Mouse (Mus musculus): ENCODE data around the gene Fam168b. TPM values are rescaled to one million over a fixed set of nuclear protein-coding genes. Genes with fewer than 3 reads are reported as not detected.

Gene Fam168b
- 127 and 131 TPM in 2 replicates for polyA plus RNA-seq (2015; fragmentation: Nextera tagmentation; extraction: Ambion mirVana)

- Histone ChIP-seq H3K27me3 (no peaks in the 10 kb centered on the region), H3K9ac (peak within 1 kb of the TSS; percentile 92), H3K27ac (replicated peaks) (peak within 1 kb of the TSS; percentile 99), H3K4me1 (replicated peaks) (peaks cover 40% of the 10 kb centered on the region), H3K36me3 (no peaks in the 10 kb centered on the region), H3K4me3 (peak within 1 kb of the TSS; percentile 80), H3K4me2 (peak within 1 kb of the TSS; percentile 97), H3K9me3 (no peaks in the 10 kb centered on the region)
- under 1% methylated on average over 56 of the region's 59 CpGs for WGBS
- peak; percentile 90 for ATAC-seq (ENCODE audit: low read depth)
These were observed at the start of gene Fam168b for GRCm38 (mm10) chr1:34842887-34843618. Gene Fam168b (minus strand): TSS chr1:34843065.

GRCm38 (mm10) chr1:34892466-34892865 is 49.6 kb upstream of the Fam168b start:
- Histone ChIP-seq H3K27me3 (no peaks in the 10 kb centered on the region), H3K36me3 (no peaks in the 10 kb centered on the region), H3K9me3 (no peaks in the 10 kb centered on the region), H3K4me2 (no peak overlapping the region), H3K4me1 (replicated peaks) (no peaks in the 10 kb centered on the region), H3K9ac (no peak overlapping the region), H3K4me3 (no peak overlapping the region), H3K27ac (replicated peaks) (no peak overlapping the region)
- WGBS = 65% methylated on average over 3 of the region's 3 CpGs
- no peak for ATAC-seq (ENCODE audit: low read depth)

GRCm38 (mm10) chr1:34891559-34892289 is 48.9 kb upstream of the Fam168b start:
- Histone ChIP-seq H3K9me3 (no peaks in the 10 kb centered on the region), H3K9ac (no peak overlapping the region), H3K27ac (replicated peaks) (no peak overlapping the region), H3K4me3 (no peak overlapping the region), H3K4me1 (replicated peaks) (no peaks in the 10 kb centered on the region), H3K36me3 (no peaks in the 10 kb centered on the region), H3K27me3 (no peaks in the 10 kb centered on the region), H3K4me2 (no peak overlapping the region)
- peak; percentile 91 for ATAC-seq (ENCODE audit: low read depth)
- WGBS = 60% methylated on average over 14 of the region's 14 CpGs

- Histone ChIP-seq H3K9me3 (peaks cover 7% of the 10 kb centered on the region; the same call in 1 of the 2 replicates), H3K9ac (no peak overlapping the region), H3K27me3 (no peaks in the 10 kb centered on the region), H3K4me3 (no peak overlapping the region), H3K36me3 (peaks cover 19% of the 10 kb centered on the region), H3K27ac (replicated peaks) (no peak overlapping the region), H3K4me1 (replicated peaks) (no peaks in the 10 kb centered on the region), H3K4me2 (no peak overlapping the region)
- ATAC-seq (ENCODE audit: low read depth) = no peak
These were observed 40.9 kb upstream of the Fam168b start for GRCm38 (mm10) chr1:34883776-34884175.

GRCm38 (mm10) chr1:34879611-34880010 is 36.7 kb upstream of the Fam168b start:
- Histone ChIP-seq H3K4me3 (no peak overlapping the region), H3K9ac (no peak overlapping the region), H3K36me3 (peaks cover 56% of the 10 kb centered on the region), H3K27ac (replicated peaks) (no peak overlapping the region), H3K27me3 (no peaks in the 10 kb centered on the region), H3K4me2 (no peak overlapping the region), H3K4me1 (replicated peaks) (no peaks in the 10 kb centered on the region), H3K9me3 (peaks cover 7% of the 10 kb centered on the region; the same call in 1 of the 2 replicates)
- ATAC-seq (ENCODE audit: low read depth) = no peak
- WGBS = 90% methylated on average over 6 of the region's 6 CpGs

- no peak overlapping the region for H3K4me3 ChIP-seq
- H3K27me3 ChIP-seq = no peaks in the 10 kb centered on the region
- peaks cover 79% of the 10 kb centered on the region for H3K36me3 ChIP-seq
- H3K4me2 ChIP-seq = no peak overlapping the region
- no peaks in the 10 kb centered on the region for H3K4me1 ChIP-seq (replicated peaks)
- H3K27ac ChIP-seq (replicated peaks) = no peak overlapping the region
- ATAC-seq (ENCODE audit: low read depth) = no peak
- 87% methylated on average over 5 of the region's 5 CpGs for WGBS
- no peak overlapping the region for H3K9ac ChIP-seq
- H3K9me3 ChIP-seq = no peaks in the 10 kb centered on the region
These were observed 30.7 kb upstream of the Fam168b start for GRCm38 (mm10) chr1:34873551-34873950.

GRCm38 (mm10) chr1:34871170-34871569 is 28.3 kb upstream of the Fam168b start:
- ATAC-seq (ENCODE audit: low read depth) = no peak
- WGBS = 97% methylated on average over 9 of the region's 9 CpGs
- Histone ChIP-seq H3K27me3 (no peaks in the 10 kb centered on the region), H3K4me1 (replicated peaks) (no peaks in the 10 kb centered on the region), H3K4me2 (no peak overlapping the region), H3K9me3 (no peaks in the 10 kb centered on the region), H3K9ac (no peak overlapping the region), H3K4me3 (no peak overlapping the region), H3K36me3 (peaks cover 69% of the 10 kb centered on the region), H3K27ac (replicated peaks) (no peak overlapping the region)

GRCm38 (mm10) chr1:34869231-34869630 is 26.4 kb upstream of the Fam168b start:
- H3K27ac ChIP-seq (replicated peaks) = no peak overlapping the region
- 95% methylated on average over 16 of the region's 16 CpGs for WGBS
- H3K9ac ChIP-seq = no peak overlapping the region
- H3K4me2 ChIP-seq = no peak overlapping the region
- H3K4me1 ChIP-seq (replicated peaks) = no peaks in the 10 kb centered on the region
- H3K27me3 ChIP-seq = no peaks in the 10 kb centered on the region
- ATAC-seq (ENCODE audit: low read depth) = no peak
- no peak overlapping the region for H3K4me3 ChIP-seq
- H3K36me3 ChIP-seq = peaks cover 71% of the 10 kb centered on the region
- no peaks in the 10 kb centered on the region for H3K9me3 ChIP-seq

- ATAC-seq (ENCODE audit: low read depth) = peak; percentile 51; the same call in 1 of the 2 replicates
- Histone ChIP-seq H3K27me3 (no peaks in the 10 kb centered on the region), H3K4me1 (replicated peaks) (no peaks in the 10 kb centered on the region), H3K9me3 (no peaks in the 10 kb centered on the region), H3K36me3 (peaks cover 79% of the 10 kb centered on the region), H3K9ac (no peak overlapping the region), H3K4me3 (no peak overlapping the region), H3K27ac (replicated peaks) (no peak overlapping the region), H3K4me2 (no peak overlapping the region)
- 94% methylated on average over 8 of the region's 8 CpGs for WGBS
These were observed 25.5 kb upstream of the Fam168b start for GRCm38 (mm10) chr1:34868391-34868790.

GRCm38 (mm10) chr1:34867574-34867955 is 24.7 kb upstream of the Fam168b start:
- 94% methylated on average over 5 of the region's 5 CpGs for WGBS

GRCm38 (mm10) chr1:34866815-34867573 is 24.1 kb upstream of the Fam168b start:
- Histone ChIP-seq H3K36me3 (peaks cover 82% of the 10 kb centered on the region), H3K27me3 (no peaks in the 10 kb centered on the region), H3K4me2 (no peak overlapping the region), H3K9ac (no peak overlapping the region), H3K4me3 (no peak overlapping the region), H3K9me3 (no peaks in the 10 kb centered on the region), H3K4me1 (replicated peaks) (no peaks in the 10 kb centered on the region), H3K27ac (replicated peaks) (no peak overlapping the region)
- no peak; the same call in 1 of the 2 replicates for ATAC-seq (ENCODE audit: low read depth)
- WGBS = 63% methylated on average over 10 of the region's 10 CpGs

More at GRCm38 (mm10) chr1:34867574-34867955, 24.7 kb upstream of the Fam168b start:
- no peak overlapping the region for H3K27ac ChIP-seq (replicated peaks)
- no peak overlapping the region for H3K9ac ChIP-seq
- H3K4me1 ChIP-seq (replicated peaks) = no peaks in the 10 kb centered on the region
- no peak overlapping the region for H3K4me3 ChIP-seq
- no peak for ATAC-seq (ENCODE audit: low read depth)
- H3K27me3 ChIP-seq = no peaks in the 10 kb centered on the region
- H3K36me3 ChIP-seq = peaks cover 80% of the 10 kb centered on the region
- no peaks in the 10 kb centered on the region for H3K9me3 ChIP-seq
- H3K4me2 ChIP-seq = no peak overlapping the region

GRCm38 (mm10) chr1:34865866-34866265 is 23.0 kb upstream of the Fam168b start:
- no peak for ATAC-seq (ENCODE audit: low read depth)
- Histone ChIP-seq H3K4me2 (no peak overlapping the region), H3K4me1 (replicated peaks) (no peaks in the 10 kb centered on the region), H3K9me3 (no peaks in the 10 kb centered on the region), H3K9ac (no peak overlapping the region), H3K27me3 (no peaks in the 10 kb centered on the region), H3K4me3 (no peak overlapping the region), H3K27ac (replicated peaks) (no peak overlapping the region), H3K36me3 (peaks cover 74% of the 10 kb centered on the region)
- 86% methylated on average over 9 of the region's 9 CpGs for WGBS

All from neural tube, embryonic 13.5 days (tissue).